Mouse (Mus musculus) thymus, adult 2 months (tissue): ENCODE measurements around the gene Rbm38. TPM values are rescaled to one million over a fixed set of nuclear protein-coding genes. Genes with fewer than 3 reads are reported as not detected.

Experiments used
- DNase-seq: peaks from one replicate; pipeline ENCODE4 v3.0.0; 2021
- H3K27ac ChIP-seq: fragments of 200-500 bp; 2 replicates; pipeline ENCODE4 v1.5.1; 2012; ENCODE audit warnings: low read length, control low read depth; ENCODE audit not compliant: control insufficient read depth, insufficient read depth
- H3K27me3 ChIP-seq: fragments of 200-500 bp; 2 replicates; pipeline ENCODE4 v1.6.1; 2012; ENCODE audit warnings: mild to moderate bottlenecking, low read length, moderate library complexity, mixed read lengths; ENCODE audit not compliant: control insufficient read depth, insufficient read depth
- H3K36me3 ChIP-seq: fragments of 200-500 bp; 2 replicates; pipeline ENCODE4 v1.6.1; 2012; ENCODE audit warnings: mild to moderate bottlenecking, low read length, moderate library complexity; ENCODE audit not compliant: control insufficient read depth, insufficient read depth
- H3K4me1 ChIP-seq: fragments of 200-500 bp; replicated peaks from 2 replicates; pipeline ENCODE4 v1.6.1; 2012; ENCODE audit warnings: low read length; ENCODE audit not compliant: control insufficient read depth, insufficient read depth
- H3K4me3 ChIP-seq: fragments of 200-500 bp; 2 replicates; pipeline ENCODE4 v1.5.1; 2012; ENCODE audit warnings: mild to moderate bottlenecking, low read length, control low read depth, moderate library complexity; ENCODE audit not compliant: control insufficient read depth, insufficient read depth
- CTCF ChIP-seq: fragments of 200-500 bp; IDR thresholded peaks from 2 replicates; pipeline ENCODE4 v1.5.1; 2012; ENCODE audit warnings: mild to moderate bottlenecking, control low read depth, low read length, moderate library complexity, borderline replicate concordance; ENCODE audit not compliant: control insufficient read depth, poor library complexity, insufficient read depth; ENCODE audit errors: extremely low read depth
- POLR2A ChIP-seq: fragments of 200-500 bp; IDR thresholded peaks from 2 replicates; pipeline ENCODE4 v1.6.1; 2012; ENCODE audit warnings: mild to moderate bottlenecking, low read length, control low read depth, moderate library complexity; ENCODE audit not compliant: control insufficient read depth, poor library complexity, insufficient read depth; ENCODE audit errors: extremely low read depth
- whole genome bisulfite sequencing: fragments of 180-500 bp; shearing (Covaris S2); methylation state at CpG from one replicate; pipeline ENCODE4 v1.1.7; 2018; 5-methylcytosine and 5-hydroxymethylcytosine counted together
- polyA plus RNA-seq: library from polyadenylated mRNA; depleted of rRNA; stranded (reverse); fragments of >200 nt; gene quantifications from 2 replicates; pipeline ENCODE4 v1.2.3, GENCODE M21; 2012; rRNA removed

Rbm38 gene
- polyA plus RNA-seq: 1,267 and 1,290 TPM in 2 replicates

- peaks cover 14% of the 10 kb centered on the region; the same call in 1 of the 2 replicates for H3K36me3 ChIP-seq
- TF ChIP-seq POLR2A (no peak), CTCF (no peak)
- H3K27ac ChIP-seq: peak within 1 kb of the TSS; percentile 13; the same call in 1 of the 2 replicates
- no peak for DNase-seq
- H3K27me3 ChIP-seq: no peaks in the 10 kb centered on the region
- H3K4me3 ChIP-seq: peak within 1 kb of the TSS; percentile 38
- peaks cover 55% of the 10 kb centered on the region for H3K4me1 ChIP-seq
- WGBS: 72% methylated on average over 11 of the region's 11 CpGs
Observed at GRCm38 (mm10) chr2:173020430-173020829, at the start of gene Rbm38. Rbm38 (plus strand) TSS chr2:173020498.

GRCm38 (mm10) chr2:172971865-172972264, 48.4 kb upstream of the Rbm38 start:
- DNase-seq: no peak
- Histone ChIP-seq H3K4me1 (peaks cover 38% of the 10 kb centered on the region), H3K36me3 (no peaks in the 10 kb centered on the region), H3K27me3 (no peaks in the 10 kb centered on the region), H3K27ac (no peak overlapping the region), H3K4me3 (no peak overlapping the region)
- 97% methylated on average over 2 of the region's 2 CpGs for WGBS
- TF ChIP-seq CTCF (no peak), POLR2A (no peak)

- DNase-seq: no peak
- no peaks in the 10 kb centered on the region for H3K36me3 ChIP-seq
- peaks cover 39% of the 10 kb centered on the region for H3K4me1 ChIP-seq
- no peaks in the 10 kb centered on the region for H3K27me3 ChIP-seq
- no peak overlapping the region for H3K4me3 ChIP-seq
- TF ChIP-seq CTCF: no peak
- no peak for TF ChIP-seq POLR2A
- WGBS: 28% methylated on average over 7 of the region's 7 CpGs
- peak overlapping the region; percentile 84 for H3K27ac ChIP-seq
Observed at GRCm38 (mm10) chr2:172973806-172974565, 46.3 kb upstream of the Rbm38 start.

- H3K27me3 ChIP-seq: no peaks in the 10 kb centered on the region
- H3K27ac ChIP-seq: peak overlapping the region; percentile 83
- DNase-seq: no peak
- H3K4me1 ChIP-seq: peaks cover 41% of the 10 kb centered on the region
- H3K4me3 ChIP-seq: no peak overlapping the region
- no peaks in the 10 kb centered on the region for H3K36me3 ChIP-seq
- TF ChIP-seq POLR2A: no peak
- no peak for TF ChIP-seq CTCF
- WGBS: 87% methylated on average over 7 of the region's 7 CpGs
Observed at GRCm38 (mm10) chr2:172974701-172975100, 45.6 kb upstream of the Rbm38 start.

- TF ChIP-seq POLR2A (no peak), CTCF (no peak)
- DNase-seq: no peak
- 86% methylated on average over 6 of the region's 6 CpGs for WGBS
Observed at GRCm38 (mm10) chr2:172975159-172975558, 45.1 kb upstream of the Rbm38 start.

GRCm38 (mm10) chr2:172976661-172977238, 43.5 kb upstream of the Rbm38 start:
- peak; percentile 77 for DNase-seq
- H3K36me3 ChIP-seq: no peaks in the 10 kb centered on the region
- TF ChIP-seq POLR2A: no peak
- no peak for TF ChIP-seq CTCF
- peak overlapping the region; percentile 98 for H3K27ac ChIP-seq
- H3K4me3 ChIP-seq: peak overlapping the region; percentile 70
- H3K4me1 ChIP-seq: peaks cover 43% of the 10 kb centered on the region
- no peaks in the 10 kb centered on the region for H3K27me3 ChIP-seq
- WGBS: 7% methylated on average over 7 of the region's 7 CpGs

More at GRCm38 (mm10) chr2:172975159-172975558, 45.1 kb upstream of the Rbm38 start:
- Histone ChIP-seq H3K36me3 (no peaks in the 10 kb centered on the region), H3K27ac (peak overlapping the region; percentile 98), H3K27me3 (no peaks in the 10 kb centered on the region), H3K4me1 (peaks cover 44% of the 10 kb centered on the region), H3K4me3 (no peak overlapping the region)
